Mouse (Mus musculus) adrenal gland (tissue): ENCODE results near the gene Ccm2l.

Source experiments
- intact Hi-C: fragments of 180-260 bp; cut with DNase I; formaldehyde crosslinking; loops from one replicate; pipeline ENCODE4 v1.15.1; 2025

Gene Ccm2l

GRCm38 (mm10) chr2:153087091-153087490 lies 21.3 kb downstream of the Ccm2l start:
- intact Hi-C loops: no loop called here

- intact Hi-C loops: no loop called here
Measured at GRCm38 (mm10) chr2:153089316-153089715, 23.6 kb downstream of the Ccm2l start.

GRCm38 (mm10) chr2:153090551-153091165 lies 24.9 kb downstream of the Ccm2l start:
- intact Hi-C loops: no loop called here

- intact Hi-C loops: no loop called here
Measured at GRCm38 (mm10) chr2:153107046-153107766, 41.5 kb downstream of the Ccm2l start.

GRCm38 (mm10) chr2:153107802-153108201 lies 42.0 kb downstream of the Ccm2l start:
- intact Hi-C loops: no loop called here

- intact Hi-C loops: no loop called here
Measured at GRCm38 (mm10) chr2:153108313-153109264, 42.8 kb downstream of the Ccm2l start, which contains the start of gene Hck. Gene Hck (plus strand): TSS chr2:153108468.

- intact Hi-C loops: no loop called here
Measured at GRCm38 (mm10) chr2:153109596-153109995, 43.8 kb downstream of the Ccm2l start.

- intact Hi-C loops: no loop called here
Measured at GRCm38 (mm10) chr2:153111298-153111697, 45.5 kb downstream of the Ccm2l start.

- intact Hi-C loops: no loop called here
Measured at GRCm38 (mm10) chr2:153115679-153116081, 49.9 kb downstream of the Ccm2l start.

- intact Hi-C loops: no loop called here
Measured at GRCm38 (mm10) chr2:153117051-153117486, 51.3 kb downstream of the Ccm2l start.

GRCm38 (mm10) chr2:153119488-153119887 lies 53.7 kb downstream of the Ccm2l start:
- intact Hi-C loops: no loop called here

- intact Hi-C loops: no loop called here
Measured at GRCm38 (mm10) chr2:153120126-153120525, 54.4 kb downstream of the Ccm2l start.

GRCm38 (mm10) chr2:153121821-153122615 lies 56.3 kb downstream of the Ccm2l start:
- intact Hi-C loops: no loop called here

GRCm38 (mm10) chr2:153122701-153123100 lies 56.9 kb downstream of the Ccm2l start:
- intact Hi-C loops: no loop called here

- intact Hi-C loops: no loop called here
Measured at GRCm38 (mm10) chr2:153125875-153126274, 60.1 kb downstream of the Ccm2l start.

- intact Hi-C loops: no loop called here
Measured at GRCm38 (mm10) chr2:153131019-153131418, 65.3 kb downstream of the Ccm2l start.
